Mouse (Mus musculus) cerebellum, adult (tissue): ENCODE results near the gene Nrxn2.
A peak's percentile ranks its signal among the peaks of the same experiment; 100 is the strongest.

Experiments used
- ATAC-seq: cut with Nextera tagmentation; 2 replicates; pipeline ENCODE4 v1.9.2; 2017; ENCODE audit warnings: mild to moderate bottlenecking, moderate library complexity, mixed read lengths; ENCODE audit not compliant: insufficient number of reproducible peaks, low FRiP score, low TSS enrichment

Nrxn2 gene

DNA sequence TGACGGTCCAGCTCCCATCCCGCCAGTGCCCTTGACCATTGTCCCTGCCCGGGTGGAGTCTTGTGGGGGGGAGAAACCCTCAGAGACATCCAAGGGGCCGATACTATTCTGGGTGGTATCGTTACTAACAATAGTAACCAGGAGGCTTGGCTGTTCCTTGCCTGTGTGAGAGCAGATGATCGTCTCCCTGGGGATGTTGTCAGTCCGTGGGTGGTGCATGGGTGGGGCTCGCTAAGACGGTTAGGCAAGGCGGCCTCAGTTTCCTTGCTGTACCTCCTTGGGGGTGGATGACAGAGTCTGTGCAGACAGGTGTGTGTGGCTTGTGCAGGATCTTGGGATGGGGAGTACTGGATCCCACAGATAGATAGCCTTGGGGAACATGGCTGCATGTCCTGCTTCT, 88.9 kb downstream of the Nrxn2 start:
- no peak for ATAC-seq

DNA sequence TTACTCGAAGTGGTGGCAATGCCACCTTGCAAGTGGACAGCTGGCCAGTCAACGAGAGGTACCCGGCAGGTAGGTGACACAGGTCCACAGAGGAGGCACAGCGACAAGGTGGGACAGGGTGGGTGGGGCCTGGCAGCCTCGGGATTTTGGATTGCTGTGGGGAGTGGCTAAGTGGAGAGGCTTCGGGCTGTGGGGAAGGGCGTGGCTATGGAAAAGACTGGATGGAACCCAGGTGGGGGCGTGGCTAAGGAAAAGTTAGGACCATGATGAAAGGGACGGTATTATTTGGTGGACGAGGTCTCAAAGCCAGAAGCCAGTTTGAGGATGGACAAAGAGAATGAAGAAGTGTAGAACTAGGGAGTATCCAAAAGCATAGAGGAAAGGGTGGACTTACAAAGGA, 91.3 kb downstream of the Nrxn2 start:
- no peak for ATAC-seq

DNA sequence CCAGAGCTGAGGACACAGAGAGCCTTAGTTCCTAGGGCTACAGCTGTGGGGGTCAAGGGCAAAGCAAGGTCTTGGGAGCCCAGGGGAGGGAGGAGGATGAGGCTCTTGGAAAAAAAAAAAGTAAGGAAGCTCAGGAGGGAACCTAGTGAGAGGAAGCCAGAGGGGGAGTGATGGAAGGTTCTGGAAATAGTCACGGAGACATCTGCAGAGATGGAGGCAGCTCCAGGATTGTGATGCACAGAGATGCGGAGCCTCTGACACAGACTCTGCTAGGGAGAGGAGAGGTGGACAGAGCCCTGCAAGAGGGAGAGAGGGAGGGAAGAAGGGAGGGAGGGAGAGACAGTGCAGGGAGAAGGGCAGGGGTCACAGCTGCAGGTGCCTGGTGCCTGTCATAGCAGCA, 92.0 kb downstream of the Nrxn2 start:
- ATAC-seq: no peak

DNA sequence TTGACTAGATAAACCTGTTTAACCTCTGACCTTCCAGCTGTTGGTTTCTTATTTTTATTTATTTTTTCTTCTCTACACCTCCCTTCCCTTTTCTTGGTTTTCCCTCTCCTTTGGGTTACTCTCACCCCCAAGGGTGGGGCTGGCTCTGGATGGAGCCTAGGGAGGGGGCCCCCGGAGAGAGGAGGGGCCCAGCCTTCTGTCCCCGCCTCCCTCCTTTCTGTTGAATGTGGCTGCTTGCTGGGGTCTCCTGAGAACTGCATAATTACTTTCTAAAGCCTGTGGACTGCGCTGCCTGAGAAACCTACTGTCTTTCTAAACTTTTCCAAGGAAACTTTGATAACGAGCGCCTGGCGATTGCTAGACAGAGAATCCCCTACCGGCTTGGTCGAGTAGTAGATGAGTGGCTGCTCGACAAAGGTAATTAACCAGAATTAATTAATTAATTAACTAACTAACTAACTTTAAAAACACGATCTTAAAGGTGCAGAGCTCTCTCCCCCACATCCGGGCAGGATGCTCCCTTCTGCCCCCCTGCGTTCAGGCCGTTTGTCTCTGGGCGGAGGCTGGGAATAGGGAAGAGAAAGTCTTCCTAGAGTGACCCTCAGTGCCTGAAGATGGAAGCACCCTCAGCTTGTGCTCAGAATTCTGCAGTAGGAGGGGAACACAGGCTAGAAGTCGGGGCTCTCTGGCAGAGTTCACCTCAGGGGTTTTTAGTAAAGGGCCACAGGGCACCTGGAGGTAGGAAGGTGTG, 95.0 kb downstream of the Nrxn2 start:
- no peak for ATAC-seq

DNA sequence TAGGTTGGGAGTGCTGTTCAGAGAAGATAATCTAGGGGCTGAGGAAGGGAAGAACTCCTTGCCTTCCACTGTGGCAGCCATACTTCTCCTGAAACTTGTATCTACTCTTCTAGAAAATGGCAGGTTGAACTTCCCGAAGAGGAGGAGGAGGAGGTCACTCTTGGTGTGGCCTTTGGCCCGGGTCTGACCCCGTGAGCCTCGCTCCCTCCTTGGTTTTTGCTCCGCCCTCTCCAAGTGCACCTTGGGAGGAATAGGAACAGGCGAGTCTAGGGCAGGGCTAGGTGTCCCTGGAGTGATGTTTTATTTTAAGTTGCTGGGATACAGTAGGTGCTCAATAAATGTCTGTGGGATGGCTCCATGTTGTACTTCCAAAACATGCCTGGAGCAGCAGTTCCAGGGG, 96.4 kb downstream of the Nrxn2 start:
- no peak for ATAC-seq

DNA sequence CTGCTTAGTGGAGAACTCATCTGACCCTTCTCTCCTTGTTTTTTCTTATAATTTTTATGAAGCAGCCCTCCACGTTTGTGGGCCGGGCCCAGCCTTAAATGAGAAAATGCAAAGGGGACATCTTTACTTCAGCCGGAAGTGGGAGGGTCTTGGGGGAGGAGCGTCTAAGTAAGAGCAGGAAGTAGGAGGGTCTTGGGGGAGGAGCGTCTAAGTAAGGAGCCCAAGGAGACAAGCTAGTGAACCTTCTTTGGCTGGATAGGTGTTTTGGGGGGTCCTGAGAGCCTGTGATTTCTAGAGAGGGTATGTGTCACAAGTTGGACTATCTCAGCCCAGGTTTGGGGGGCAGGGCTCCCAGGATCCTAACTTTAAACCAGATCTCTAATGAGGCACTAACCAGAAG, 96.9 kb downstream of the Nrxn2 start:
- no peak for ATAC-seq

DNA sequence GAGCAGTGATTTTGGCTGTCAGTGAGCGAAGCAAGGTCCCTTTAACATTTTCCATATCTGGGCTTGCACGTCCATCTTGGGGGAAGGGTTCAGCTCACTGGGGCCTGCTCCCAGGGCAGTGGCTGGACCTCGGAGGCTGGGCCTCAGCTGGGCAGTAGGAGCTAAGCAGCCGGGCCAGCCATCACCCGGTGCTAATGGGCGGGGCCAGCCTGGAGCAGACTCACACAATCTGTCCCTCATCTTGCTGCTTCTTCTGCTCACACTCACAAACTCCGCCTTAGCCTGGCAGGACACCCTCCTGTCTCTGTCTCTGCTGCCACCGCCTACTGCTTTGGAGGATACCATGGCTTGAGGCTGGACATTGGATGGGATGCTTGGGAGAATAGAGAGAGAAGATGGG, 97.6 kb downstream of the Nrxn2 start:
- 0 out of 2 replicates have a peak, but pooled peaks have one; percentile 39 for ATAC-seq

DNA sequence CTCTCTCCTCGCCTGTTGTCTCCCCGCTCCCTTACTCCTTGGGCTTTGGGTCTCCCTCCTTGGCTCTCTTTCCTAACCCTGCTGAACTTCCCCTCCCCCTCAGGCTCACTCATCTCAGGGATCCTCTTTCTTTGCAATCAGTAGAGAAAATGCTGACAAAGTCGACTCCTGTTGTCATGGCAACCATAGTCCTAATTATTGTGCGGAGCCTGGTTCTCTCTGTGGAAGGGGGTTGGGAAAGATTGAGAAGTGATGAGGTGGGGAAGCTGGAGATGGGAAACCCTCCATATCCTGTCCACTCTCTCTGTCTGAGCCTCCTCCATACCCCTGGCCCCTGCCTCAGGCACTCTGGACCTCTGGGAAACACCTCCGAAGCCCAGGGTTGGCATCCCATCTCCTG, 100.1 kb downstream of the Nrxn2 start:
- no peak for ATAC-seq

DNA sequence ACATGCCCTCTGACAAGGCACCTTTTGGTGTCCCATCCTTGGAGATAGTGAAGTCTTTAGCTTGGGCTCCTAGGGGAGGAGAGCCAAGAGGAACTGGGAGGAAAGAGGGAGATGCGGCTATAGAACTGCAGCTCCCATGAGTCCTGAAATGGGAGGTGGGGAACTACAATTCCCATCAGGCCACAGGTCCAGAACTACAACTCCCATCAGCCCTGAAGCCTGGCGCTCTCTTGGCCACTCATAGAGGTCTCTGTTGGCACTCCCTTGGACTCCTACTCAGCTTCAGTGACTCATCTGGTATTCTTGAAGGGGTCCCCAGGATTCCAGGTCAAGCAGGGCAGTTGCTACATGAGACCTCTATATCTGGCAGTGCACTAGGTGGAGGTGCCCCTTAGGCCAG, 101.0 kb downstream of the Nrxn2 start:
- ATAC-seq: no peak

DNA sequence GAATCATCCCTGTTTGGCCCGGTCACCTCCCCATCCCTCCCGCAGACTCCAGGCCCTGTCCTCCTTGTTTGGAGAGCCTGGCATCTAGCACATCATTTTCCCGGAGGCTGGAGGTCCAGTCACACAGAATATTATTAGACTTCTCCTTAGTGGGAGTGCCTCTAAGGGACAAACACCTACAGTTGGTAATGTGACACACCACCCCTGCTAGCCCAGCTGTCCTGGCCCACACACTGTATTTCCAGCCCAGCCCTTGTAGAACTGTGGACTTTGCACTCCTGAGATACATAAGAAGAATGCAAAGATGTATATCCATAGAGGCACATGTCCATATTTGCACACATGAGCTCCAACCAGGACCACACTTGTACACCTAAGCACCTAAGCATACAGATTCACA, 103.1 kb downstream of the Nrxn2 start:
- no peak for ATAC-seq

DNA sequence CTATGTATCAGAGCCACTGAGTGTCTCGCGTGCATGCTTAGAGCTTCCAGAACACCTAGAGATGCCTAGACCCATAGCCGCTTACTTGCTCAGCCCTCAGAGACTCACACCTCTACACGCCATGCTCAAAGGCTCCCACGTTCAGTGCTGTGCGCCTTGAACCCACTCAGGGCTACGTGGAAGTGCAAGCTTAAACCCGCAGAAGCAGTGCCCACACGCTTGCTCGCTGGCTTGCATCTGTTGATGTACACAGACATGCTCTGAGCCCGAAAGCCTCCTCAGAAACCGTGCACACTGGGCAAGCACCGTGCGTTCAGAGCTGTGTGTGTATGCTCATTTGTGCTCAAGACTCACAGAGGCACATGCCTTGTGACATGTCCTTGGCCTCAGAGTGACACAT, 103.8 kb downstream of the Nrxn2 start:
- ATAC-seq: no peak

DNA sequence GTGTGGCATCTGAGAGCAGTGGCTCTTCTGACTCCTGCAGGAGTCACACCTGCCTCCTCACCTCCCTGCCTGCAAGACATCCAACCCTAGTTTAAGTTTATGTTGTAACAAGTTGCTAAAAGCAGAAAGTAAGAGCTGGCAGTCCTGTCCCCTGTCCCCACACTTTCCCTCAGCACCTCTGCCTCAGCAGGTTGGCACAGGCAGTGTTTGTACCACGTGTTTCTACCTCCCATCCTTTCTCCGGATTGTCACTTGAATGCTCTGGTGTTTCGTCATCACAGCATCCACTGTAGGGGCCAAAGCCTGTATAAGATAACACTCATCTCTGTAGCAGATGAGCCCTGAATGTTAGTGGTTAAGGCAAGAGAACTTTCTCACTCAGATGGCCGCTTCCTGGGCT, 106.5 kb downstream of the Nrxn2 start:
- no peak for ATAC-seq

DNA sequence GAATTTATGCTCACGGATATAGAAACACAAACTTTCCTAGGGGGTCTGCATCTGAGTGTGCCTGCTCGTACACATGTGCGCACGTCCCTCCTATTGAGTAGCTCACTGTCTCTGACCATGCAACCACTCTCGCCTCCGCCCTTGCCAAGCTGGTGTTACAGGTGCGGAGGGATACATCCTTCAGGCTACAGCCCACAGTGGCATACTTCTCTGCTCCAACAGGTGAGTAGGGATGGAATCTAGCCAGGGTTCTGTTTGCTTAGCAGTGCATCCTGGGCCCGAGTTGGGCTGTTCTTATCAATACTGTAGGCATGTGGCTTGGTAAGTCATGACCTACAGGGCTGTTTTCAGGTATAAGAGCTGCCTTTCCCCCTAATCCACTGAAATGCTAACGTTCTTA, 107.5 kb downstream of the Nrxn2 start:
- ATAC-seq: no peak

DNA sequence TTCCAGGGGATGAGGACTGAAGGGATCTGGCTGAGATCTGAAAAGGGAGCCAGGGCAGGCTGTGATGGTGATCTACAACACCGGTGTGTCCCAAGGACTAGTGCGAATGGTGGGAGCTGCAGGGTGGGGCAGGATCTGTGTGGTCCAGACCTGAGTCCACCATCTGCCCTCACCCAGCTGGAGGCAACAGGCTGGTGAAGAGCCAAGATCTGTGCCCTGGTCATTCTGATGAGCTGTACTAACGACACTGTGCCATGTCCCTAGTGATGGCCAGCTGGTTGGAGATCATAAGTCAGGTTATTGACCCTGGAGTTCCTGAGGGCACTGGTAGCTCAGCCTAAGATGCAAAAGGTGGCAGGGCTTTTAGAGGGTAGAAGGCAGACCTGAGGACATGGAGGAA, 108.9 kb downstream of the Nrxn2 start:
- ATAC-seq: peak; percentile 50; the same call in 1 of the 2 replicates

DNA sequence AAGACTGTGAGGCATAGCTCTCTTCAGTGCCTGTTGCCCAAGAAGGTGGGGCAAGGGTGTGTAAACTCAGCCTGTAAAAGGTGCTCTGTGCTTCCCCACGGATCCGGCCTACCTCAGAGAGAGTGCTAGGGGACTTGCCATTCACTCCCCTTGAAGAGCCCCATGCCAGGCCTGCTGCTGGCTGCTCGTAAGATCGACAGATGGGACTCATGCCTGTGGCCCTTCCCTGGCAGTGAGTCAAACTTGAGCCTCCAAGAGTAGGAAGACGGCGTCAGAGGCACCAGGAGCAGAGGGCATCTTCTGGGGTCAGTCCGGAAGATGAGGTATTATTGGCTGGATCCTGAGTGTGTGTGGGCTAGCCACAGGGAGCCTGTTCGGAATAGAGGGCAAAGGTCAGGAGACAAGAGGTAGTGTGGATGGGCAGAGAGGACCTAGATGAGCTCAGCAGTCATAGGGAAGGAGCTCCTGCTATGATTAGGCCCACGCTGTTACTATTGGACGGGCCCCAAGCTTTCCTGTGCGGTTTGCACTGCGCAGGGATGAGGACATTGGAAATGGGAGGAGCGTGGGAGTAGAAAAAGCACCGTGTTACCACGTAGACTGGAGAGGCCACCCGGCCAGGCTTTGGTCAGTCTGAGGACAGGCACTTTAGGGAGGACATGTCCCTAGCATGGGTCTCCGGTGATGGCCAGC, 109.5 kb downstream of the Nrxn2 start:
- peak; percentile 60 for ATAC-seq

DNA sequence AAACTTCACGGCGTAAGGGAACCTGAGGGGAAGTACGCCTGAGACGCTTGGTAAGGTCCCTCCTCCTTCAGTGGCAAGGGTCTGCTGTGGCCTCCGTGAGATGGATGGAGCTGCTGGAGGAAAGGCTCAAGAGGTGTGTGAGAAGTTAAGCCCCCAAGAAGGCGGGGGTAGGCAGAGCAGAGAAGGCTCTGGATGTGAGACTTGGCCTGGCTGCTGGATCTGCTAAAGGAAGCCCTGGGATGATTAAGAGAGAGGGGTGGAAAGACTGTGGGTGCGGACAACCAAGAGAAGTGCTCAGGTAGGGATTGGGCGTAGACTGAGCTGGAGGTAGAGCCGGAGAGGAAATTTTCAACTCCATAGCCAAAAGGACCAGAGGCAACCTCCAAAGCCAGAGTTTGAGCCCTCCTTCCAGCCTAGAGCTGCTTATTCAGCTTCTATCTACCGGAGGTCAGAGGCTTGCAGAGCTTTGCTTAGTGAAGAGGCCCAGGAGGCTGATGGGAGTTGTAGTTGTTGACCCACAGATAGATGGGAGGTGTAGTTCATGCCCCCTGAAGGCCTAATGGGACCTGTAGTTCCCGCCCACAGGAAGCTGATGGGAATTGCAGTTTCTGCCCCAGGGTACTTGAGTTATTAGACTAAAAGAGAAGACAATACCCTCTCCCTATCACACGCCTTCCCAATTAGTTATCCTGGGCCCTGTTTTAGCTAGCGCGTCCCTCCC, 110.9 kb downstream of the Nrxn2 start:
- ATAC-seq: no peak

DNA sequence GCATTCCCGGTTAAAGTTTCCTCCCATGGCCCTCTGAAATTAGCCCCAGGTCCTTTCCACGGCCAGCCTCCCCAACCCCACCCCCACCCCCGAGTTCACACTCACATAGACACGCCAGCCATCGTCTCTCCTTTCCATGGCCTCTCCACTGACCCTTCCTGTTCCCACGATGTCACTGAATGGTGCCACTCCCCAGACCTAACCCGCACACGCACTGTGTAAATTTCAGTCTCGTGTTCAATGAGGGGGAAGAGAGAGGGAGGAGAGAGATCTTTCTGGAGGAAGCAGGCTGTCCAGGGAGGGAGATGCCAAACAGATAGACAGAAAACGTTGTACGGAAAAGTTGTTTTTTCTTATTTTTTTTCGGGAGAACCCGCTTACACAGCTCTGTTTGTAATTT, 111.8 kb downstream of the Nrxn2 start:
- ATAC-seq: no peak

DNA sequence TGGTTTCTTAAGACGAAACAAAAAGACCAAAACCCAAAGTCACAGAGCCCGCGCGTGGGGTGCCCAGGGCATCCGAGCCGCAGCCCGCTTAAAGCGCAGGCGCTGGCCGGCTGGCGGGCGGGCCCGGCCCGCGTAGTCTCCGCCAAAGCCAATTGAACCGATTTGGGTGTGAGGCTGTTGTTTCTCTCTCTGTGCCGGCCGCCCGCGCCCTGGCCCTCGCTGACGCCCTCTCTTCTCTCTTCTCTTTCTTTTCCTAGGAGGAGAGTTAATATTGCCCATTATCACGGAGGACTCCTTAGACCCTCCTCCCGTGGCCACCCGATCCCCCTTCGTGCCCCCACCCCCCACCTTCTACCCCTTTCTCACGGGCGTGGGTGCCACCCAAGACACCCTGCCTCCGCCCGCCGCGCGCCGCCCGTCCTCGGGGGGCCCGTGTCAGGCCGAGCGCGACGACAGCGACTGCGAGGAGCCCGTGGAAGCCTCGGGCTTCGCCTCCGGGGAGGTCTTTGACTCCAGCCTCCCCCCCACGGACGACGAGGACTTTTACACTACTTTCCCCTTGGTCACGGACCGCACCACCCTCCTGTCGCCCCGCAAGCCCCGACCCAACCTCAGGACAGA, 112.6 kb downstream of the Nrxn2 start:
- ATAC-seq: no peak

DNA sequence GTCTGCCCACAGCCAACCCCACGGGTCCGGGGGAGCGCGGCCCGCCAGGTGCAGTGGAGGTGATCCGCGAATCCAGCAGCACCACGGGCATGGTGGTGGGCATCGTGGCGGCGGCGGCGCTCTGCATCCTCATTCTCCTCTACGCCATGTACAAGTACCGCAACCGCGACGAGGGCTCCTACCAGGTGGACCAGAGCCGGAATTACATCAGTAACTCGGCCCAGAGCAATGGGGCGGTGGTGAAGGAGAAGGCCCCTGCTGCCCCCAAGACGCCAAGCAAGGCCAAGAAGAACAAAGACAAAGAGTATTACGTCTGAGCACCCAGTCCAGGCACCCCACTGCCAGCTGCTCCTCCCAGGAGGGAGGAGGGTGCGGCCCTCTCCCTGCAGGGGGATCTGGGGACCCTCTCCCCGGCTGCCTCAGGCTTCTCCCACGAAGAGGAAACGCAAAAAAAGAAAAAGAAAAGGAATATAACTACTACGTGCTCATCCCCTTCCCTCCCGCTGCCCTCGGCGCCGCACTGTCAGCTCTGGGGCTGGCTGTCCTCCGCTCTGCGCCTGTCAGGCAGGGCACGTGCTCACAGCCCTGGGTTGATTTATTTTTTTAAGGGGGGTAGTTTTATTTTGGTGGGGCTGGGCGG, 113.4 kb downstream of the Nrxn2 start:
- ATAC-seq: no peak

DNA sequence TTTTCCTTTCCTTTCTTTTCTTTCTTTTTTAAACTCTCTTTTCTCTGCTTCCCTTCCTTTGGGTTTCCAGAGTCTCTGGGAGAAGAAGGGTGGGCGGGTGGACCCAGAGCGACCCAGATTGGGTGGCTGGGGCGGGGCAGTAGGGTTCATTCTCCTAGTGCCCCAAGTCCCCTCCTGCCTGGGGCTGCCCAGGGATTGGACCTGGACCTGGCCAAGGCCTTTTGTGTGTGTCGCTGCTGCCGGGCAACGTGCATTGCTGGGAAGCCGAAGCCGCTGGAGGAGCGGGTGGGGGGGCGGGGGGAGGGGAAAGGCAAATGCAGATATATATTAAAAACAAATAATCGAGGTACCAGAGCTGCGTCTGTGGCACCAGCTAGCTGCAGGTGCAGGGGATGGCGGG, 114.1 kb downstream of the Nrxn2 start:
- ATAC-seq: no peak
